Mouse (Mus musculus) lung, embryonic 16.5 days (tissue): ENCODE data around the gene Erfe. TPM values are rescaled to one million over a fixed set of nuclear protein-coding genes. Genes with fewer than 3 reads are reported as not detected.

Source experiments
- ATAC-seq: fragments of 200-750 bp; cut with Nextera tagmentation; 2 replicates; pipeline ENCODE4 v1.8.0; 2017; ENCODE audit warnings: low read depth, mild to moderate bottlenecking, moderate library complexity
- H3K27ac ChIP-seq: fragments of 300-500 bp; sonication (generic); 2 replicates; pipeline ENCODE4 v1.5.1; 2014; ENCODE audit warnings: mild to moderate bottlenecking, control low read depth, low read length
- H3K27me3 ChIP-seq: fragments of 300-500 bp; sonication (generic); 2 replicates; pipeline ENCODE4 v1.6.1; 2014; ENCODE audit warnings: low read depth, low read length, mixed read lengths; ENCODE audit not compliant: control insufficient read depth, insufficient read depth
- H3K36me3 ChIP-seq: fragments of 300-500 bp; sonication (generic); 2 replicates; pipeline ENCODE4 v1.6.1; 2014; ENCODE audit warnings: low read length; ENCODE audit not compliant: control insufficient read depth, insufficient read depth
- H3K4me1 ChIP-seq: fragments of 300-500 bp; sonication (generic); replicated peaks from 2 replicates; pipeline ENCODE4 v1.6.1; 2014; ENCODE audit warnings: low read length, mixed read lengths; ENCODE audit not compliant: control insufficient read depth, insufficient read depth
- H3K4me2 ChIP-seq: fragments of 300-500 bp; sonication (generic); 2 replicates; pipeline ENCODE4 v1.6.1; 2014; ENCODE audit warnings: low read depth, low read length, control low read depth
- H3K4me3 ChIP-seq: fragments of 300-500 bp; sonication (generic); 2 replicates; pipeline ENCODE4 v1.5.1; 2014; ENCODE audit warnings: mild to moderate bottlenecking, low read length, control low read depth
- H3K9ac ChIP-seq: fragments of 300-500 bp; sonication (generic); 2 replicates; pipeline ENCODE4 v1.6.1; 2014; ENCODE audit warnings: low read length, control low read depth
- H3K9me3 ChIP-seq: fragments of 300-500 bp; sonication (generic); 2 replicates; pipeline ENCODE4 v1.6.1; 2016; ENCODE audit warnings: low read length; ENCODE audit not compliant: control insufficient read depth
- WGBS: fragments of 180-500 bp; shearing (Covaris S2); extraction: QIAGEN DNeasy Blood & Tissue Kit; methylation state at CpG from one replicate; pipeline ENCODE4 v1.1.7; 2014; 5-methylcytosine and 5-hydroxymethylcytosine counted together
- polyA plus RNA-seq: library from polyadenylated mRNA; unstranded; fragments of >200 nt; fragmentation: Nextera tagmentation; extraction: Ambion mirVana; gene quantifications from 2 replicates; pipeline ENCODE4 v1.2.1, GENCODE M21; 2015

The Erfe gene
- polyA plus RNA-seq, 1 experiment from 2014 or later = 1.6 TPM

DNA sequence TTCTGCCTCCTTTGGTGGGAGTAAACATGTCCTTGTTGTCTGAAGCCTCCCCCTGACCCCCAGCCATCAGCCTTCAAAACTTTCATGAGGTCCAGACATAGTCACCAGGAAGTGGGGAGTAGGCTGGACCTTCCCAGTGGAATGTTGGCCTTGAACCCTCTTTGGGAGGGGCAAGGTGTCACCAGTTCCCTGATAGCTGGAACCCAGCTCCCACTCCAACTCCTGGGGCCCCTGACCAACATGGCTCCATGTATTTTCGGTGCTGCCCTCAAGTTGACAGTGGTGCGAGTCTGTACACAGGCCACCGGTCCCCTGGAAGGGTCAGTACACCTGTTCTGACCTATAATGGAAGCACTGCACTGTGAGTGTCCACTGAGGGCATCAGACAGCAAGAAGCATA lies 1.1 kb downstream of the Erfe start:
- Histone ChIP-seq H3K27me3 (no peaks in the 10 kb centered on the region), H3K4me3 (no peak overlapping the region), H3K4me1 (peaks cover 4% of the 10 kb centered on the region; the same call in 1 of the 2 replicates), H3K4me2 (no peak overlapping the region), H3K36me3 (peaks cover 11% of the 10 kb centered on the region; the same call in 1 of the 2 replicates), H3K9ac (no peak overlapping the region), H3K27ac (no peak overlapping the region), H3K9me3 (no peaks in the 10 kb centered on the region)
- 92% methylated on average over 3 of the region's 3 CpGs for WGBS
- ATAC-seq = no peak

DNA sequence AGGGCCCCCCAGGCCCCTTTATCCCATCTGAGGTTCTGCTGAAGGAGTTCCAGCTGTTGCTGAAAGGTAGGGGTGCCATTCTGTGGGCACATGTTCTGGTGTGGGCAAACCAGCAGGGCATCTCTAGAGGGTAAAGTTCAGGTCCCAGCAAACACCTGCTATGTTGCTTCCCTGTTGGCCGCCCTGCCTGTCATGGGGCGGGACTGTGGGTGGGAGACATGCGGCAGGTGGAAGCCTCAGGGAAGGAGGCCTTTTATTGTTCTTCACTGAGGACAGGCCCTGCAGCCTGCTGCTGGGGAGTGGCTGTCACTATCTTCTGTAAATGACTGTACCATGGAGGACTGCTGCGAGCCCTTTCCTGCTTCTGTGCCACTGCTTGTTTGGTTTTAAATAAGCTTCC lies 3.2 kb downstream of the Erfe start:
- WGBS = 57% methylated on average over 4 of the region's 4 CpGs
- Histone ChIP-seq H3K27ac (no peak overlapping the region), H3K4me2 (no peak overlapping the region), H3K9ac (no peak overlapping the region), H3K4me1 (peaks cover 4% of the 10 kb centered on the region; the same call in 1 of the 2 replicates), H3K4me3 (no peak overlapping the region), H3K27me3 (no peaks in the 10 kb centered on the region), H3K9me3 (no peaks in the 10 kb centered on the region), H3K36me3 (peaks cover 28% of the 10 kb centered on the region; the same call in 1 of the 2 replicates)
- no peak for ATAC-seq

- Histone ChIP-seq H3K27ac (no peak overlapping the region), H3K4me2 (no peak overlapping the region), H3K4me1 (peaks cover 4% of the 10 kb centered on the region; the same call in 1 of the 2 replicates), H3K4me3 (no peak overlapping the region), H3K9me3 (no peaks in the 10 kb centered on the region), H3K9ac (no peak overlapping the region), H3K36me3 (peaks cover 33% of the 10 kb centered on the region), H3K27me3 (no peaks in the 10 kb centered on the region)
- 83% methylated on average over 23 of the region's 23 CpGs for WGBS
- ATAC-seq = no peak
These were observed 3.8 kb downstream of the Erfe start for GRCm38 (mm10) chr1:91370055-91370454.

GRCm38 (mm10) chr1:91373414-91373835 lies 7.2 kb downstream of the Erfe start:
- Histone ChIP-seq H3K27me3 (no peaks in the 10 kb centered on the region), H3K36me3 (peaks cover 61% of the 10 kb centered on the region), H3K9me3 (no peaks in the 10 kb centered on the region), H3K27ac (no peak overlapping the region), H3K4me1 (no peaks in the 10 kb centered on the region), H3K9ac (no peak overlapping the region), H3K4me2 (no peak overlapping the region), H3K4me3 (no peak overlapping the region)
- 92% methylated on average over 6 of the region's 6 CpGs for WGBS
- no peak for ATAC-seq

DNA sequence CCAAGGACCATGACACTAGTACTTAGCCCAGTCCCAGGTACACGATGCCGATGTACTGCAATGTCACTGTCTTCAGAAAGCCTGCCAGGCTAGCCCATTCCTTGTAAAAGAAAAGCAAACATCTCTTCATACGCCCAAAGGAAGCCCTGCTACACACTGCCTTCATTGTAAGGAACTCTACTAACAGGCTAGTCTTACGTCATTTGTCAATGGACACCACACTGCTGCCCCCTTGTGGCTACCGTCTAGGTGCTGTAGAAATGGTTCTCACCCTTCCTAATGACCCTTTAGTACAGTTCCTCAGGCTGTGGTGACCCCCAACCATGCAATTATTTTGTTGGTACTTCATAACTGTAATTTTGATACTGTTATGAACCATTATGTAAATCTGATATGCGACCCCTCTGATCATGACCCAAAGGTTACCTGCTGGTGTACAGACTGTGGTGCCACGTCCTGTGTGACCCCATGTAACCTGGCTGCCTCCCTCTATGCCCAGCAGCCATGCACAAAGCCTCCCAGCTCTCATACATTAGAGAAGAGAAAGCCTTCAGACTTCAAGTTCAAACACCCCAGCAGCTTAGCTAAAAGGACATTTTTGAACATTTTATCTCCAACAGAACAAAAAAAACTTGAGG lies 14.3 kb downstream of the Erfe start:
- Histone ChIP-seq H3K4me1 (no peaks in the 10 kb centered on the region), H3K9ac (no peak overlapping the region), H3K27me3 (no peaks in the 10 kb centered on the region), H3K36me3 (peaks cover 73% of the 10 kb centered on the region), H3K4me2 (no peak overlapping the region), H3K4me3 (no peak overlapping the region), H3K27ac (no peak overlapping the region), H3K9me3 (no peaks in the 10 kb centered on the region)
- ATAC-seq = peak; percentile 64; the same call in 1 of the 2 replicates
- WGBS = 52% methylated on average over 7 of the region's 7 CpGs

DNA sequence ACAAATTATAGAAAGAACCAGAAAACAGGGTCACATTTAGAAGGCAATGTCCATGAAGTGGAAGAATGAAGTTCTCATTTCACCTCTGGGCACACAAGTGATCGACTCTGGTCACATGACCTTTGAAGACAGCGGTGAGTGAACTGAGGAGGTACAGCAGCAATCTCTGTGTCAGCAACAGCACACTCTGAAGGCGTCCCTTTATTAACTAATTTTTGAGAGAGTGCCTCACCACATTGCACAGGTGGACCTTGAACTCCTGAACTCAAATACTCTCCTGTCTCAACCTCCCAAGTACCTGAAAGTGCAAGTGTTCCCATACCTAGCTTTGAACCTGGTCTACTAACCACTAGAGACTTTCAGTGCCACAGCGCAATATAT lies 14.9 kb downstream of the Erfe start:
- Histone ChIP-seq H3K27ac (no peak overlapping the region), H3K4me3 (no peak overlapping the region), H3K4me2 (no peak overlapping the region), H3K4me1 (no peaks in the 10 kb centered on the region), H3K9me3 (no peaks in the 10 kb centered on the region), H3K36me3 (peaks cover 69% of the 10 kb centered on the region), H3K27me3 (no peaks in the 10 kb centered on the region), H3K9ac (no peak overlapping the region)
- no peak for ATAC-seq
- 90% methylated on average over 4 of the region's 4 CpGs for WGBS

DNA sequence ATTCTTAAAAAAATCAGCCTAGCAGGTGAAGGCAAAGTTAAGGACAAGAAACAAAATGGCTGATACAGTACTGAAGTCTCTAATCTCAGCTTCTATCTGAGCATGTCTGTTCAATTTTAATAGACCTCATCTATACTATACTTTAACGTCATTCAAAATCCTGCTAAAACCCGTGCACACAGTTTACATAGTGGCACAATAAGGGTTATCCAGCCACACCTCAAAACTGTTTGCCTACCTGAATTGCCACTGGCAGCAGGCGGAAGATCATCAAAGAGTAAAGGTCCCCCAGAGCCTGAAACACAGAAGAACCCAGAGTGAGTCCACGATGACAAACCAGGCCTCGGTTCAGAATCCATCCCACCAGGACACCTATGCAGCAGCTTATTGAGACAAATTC lies 24.1 kb downstream of the Erfe start:
- Histone ChIP-seq H3K4me1 (no peaks in the 10 kb centered on the region), H3K27me3 (no peaks in the 10 kb centered on the region), H3K36me3 (peaks cover 37% of the 10 kb centered on the region), H3K4me2 (no peak overlapping the region), H3K9ac (no peak overlapping the region), H3K4me3 (no peak overlapping the region), H3K27ac (no peak overlapping the region), H3K9me3 (no peaks in the 10 kb centered on the region)
- no peak for ATAC-seq
- 74% methylated on average over 5 of the region's 5 CpGs for WGBS

DNA sequence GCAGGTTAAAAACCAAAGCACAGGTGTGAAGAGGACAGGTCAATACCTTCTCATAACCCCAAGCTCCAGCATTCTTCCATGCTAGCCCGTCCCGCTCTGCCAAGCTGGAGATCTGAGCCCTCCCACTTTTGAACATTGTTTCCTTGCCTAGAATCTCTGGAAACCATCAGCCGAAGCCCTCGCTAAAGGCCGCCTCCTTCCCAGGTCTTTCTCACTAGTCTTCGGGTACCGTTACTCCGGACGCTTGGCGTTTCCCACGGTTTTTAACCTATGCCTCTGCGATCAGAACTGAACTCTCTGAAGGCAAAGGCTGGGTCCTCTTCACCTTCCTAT lies 31.7 kb downstream of the Erfe start:
- peak overlapping the region; percentile 86 for H3K4me3 ChIP-seq
- H3K36me3 ChIP-seq = no peaks in the 10 kb centered on the region
- under 1% methylated on average over 12 of the region's 12 CpGs for WGBS
- no peaks in the 10 kb centered on the region for H3K27me3 ChIP-seq
- H3K9ac ChIP-seq = peak overlapping the region; percentile 85
- ATAC-seq = no peak; the same call in 1 of the 2 replicates
- peak overlapping the region; percentile 63 for H3K27ac ChIP-seq
- H3K4me2 ChIP-seq = peak overlapping the region; percentile 91
- no peaks in the 10 kb centered on the region for H3K9me3 ChIP-seq
- H3K4me1 ChIP-seq = peaks cover 12% of the 10 kb centered on the region

GRCm38 (mm10) chr1:91398260-91399062 lies 32.2 kb downstream of the Erfe start, which contains the start of gene Ilkap:
Ilkap (minus strand) TSS chr1:91398815.
- H3K27me3 ChIP-seq = no peaks in the 10 kb centered on the region
- peak within 1 kb of the TSS; percentile 63 for H3K27ac ChIP-seq
- no peaks in the 10 kb centered on the region for H3K9me3 ChIP-seq
- ATAC-seq = peak; percentile 98
- H3K36me3 ChIP-seq = no peaks in the 10 kb centered on the region
- peak within 1 kb of the TSS; percentile 86 for H3K4me3 ChIP-seq
- under 1% methylated on average over 90 of the region's 91 CpGs for WGBS
- peaks cover 12% of the 10 kb centered on the region for H3K4me1 ChIP-seq
- H3K9ac ChIP-seq = peak within 1 kb of the TSS; percentile 85
- peak within 1 kb of the TSS; percentile 91 for H3K4me2 ChIP-seq
